Mouse (Mus musculus) ovary, postnatal 14 days (tissue): ENCODE results near the gene Gmppb.

Experiments used
- DNase-seq: peaks from one replicate; pipeline ENCODE4 v3.0.0; 2022; ENCODE audit warnings: low spot score

Gmppb gene

GRCm38 (mm10) chr9:108051184-108051930 is 2.3 kb downstream of the Gmppb start:
- DNase-seq, result no peak

- no peak for DNase-seq
Observed at GRCm38 (mm10) chr9:108051931-108052220, 2.8 kb downstream of the Gmppb start.

GRCm38 (mm10) chr9:108052411-108052810 is 3.4 kb downstream of the Gmppb start:
- no peak for DNase-seq

GRCm38 (mm10) chr9:108052885-108053664 is 4.0 kb downstream of the Gmppb start, which contains the start of gene Amigo3:
Gene Amigo3 (plus strand): TSS chr9:108053159.
- DNase-seq, result peak; percentile 97

- no peak for DNase-seq
Observed at GRCm38 (mm10) chr9:108053665-108054225, 4.7 kb downstream of the Gmppb start.

GRCm38 (mm10) chr9:108054331-108055040 is 5.4 kb downstream of the Gmppb start:
- no peak for DNase-seq

- DNase-seq, result no peak
Observed at GRCm38 (mm10) chr9:108055061-108055460, 6.0 kb downstream of the Gmppb start.

GRCm38 (mm10) chr9:108055661-108056237 is 6.7 kb downstream of the Gmppb start:
- no peak for DNase-seq

- DNase-seq, result no peak
Observed at GRCm38 (mm10) chr9:108056361-108057261, 7.6 kb downstream of the Gmppb start.

- DNase-seq, result no peak
Observed at GRCm38 (mm10) chr9:108057262-108057562, 8.2 kb downstream of the Gmppb start.

- no peak for DNase-seq
Observed at GRCm38 (mm10) chr9:108058291-108058690, 9.2 kb downstream of the Gmppb start.

GRCm38 (mm10) chr9:108062142-108062541 is 13.1 kb downstream of the Gmppb start:
- no peak for DNase-seq

- no peak for DNase-seq
Observed at GRCm38 (mm10) chr9:108063361-108063760, 14.3 kb downstream of the Gmppb start.

- no peak for DNase-seq
Observed at GRCm38 (mm10) chr9:108065491-108066011, 16.5 kb downstream of the Gmppb start.

GRCm38 (mm10) chr9:108067199-108067598 is 18.2 kb downstream of the Gmppb start:
- no peak for DNase-seq

GRCm38 (mm10) chr9:108067900-108068299 is 18.9 kb downstream of the Gmppb start:
- DNase-seq, result peak; percentile 79

GRCm38 (mm10) chr9:108069007-108069406 is 20.0 kb downstream of the Gmppb start:
- no peak for DNase-seq

GRCm38 (mm10) chr9:108069529-108069928 is 20.5 kb downstream of the Gmppb start:
- DNase-seq, result no peak

GRCm38 (mm10) chr9:108071801-108072200 is 22.8 kb downstream of the Gmppb start:
- no peak for DNase-seq

- DNase-seq, result no peak
Observed at GRCm38 (mm10) chr9:108072481-108072924, 23.5 kb downstream of the Gmppb start.
